Mouse (Mus musculus) urinary bladder, postnatal 0 days (tissue): ENCODE results near the gene Gm17655. TPM values are rescaled to one million over a fixed set of nuclear protein-coding genes. Genes with fewer than 3 reads are reported as not detected.

Experiments
- polyA plus RNA-seq: library from polyadenylated mRNA; unstranded; fragments of >200 nt; fragmentation: Nextera tagmentation; extraction: Ambion mirVana; gene quantifications from 2 replicates; pipeline ENCODE4 v1.2.1, GENCODE M21; 2015

Gene Gm17655
- 1.7 and 2.1 TPM in 2 replicates for polyA plus RNA-seq

GRCm38 (mm10) chr5:110072413-110072812 lies at the start of gene Gm17655:
Gm17655 (minus strand) TSS chr5:110072513.

GRCm38 (mm10) chr5:110109991-110110441 lies 37.7 kb upstream of the Gm17655 start, which contains the start of gene Zfp605:
Zfp605 (plus strand) TSS chr5:110110092.

GRCm38 (mm10) chr5:110107581-110108304 lies 35.4 kb upstream of the Gm17655 start, which contains the start of gene Gtpbp6:
Gtpbp6 (minus strand) TSS chr5:110108197.

GRCm38 (mm10) chr5:110099656-110100580 lies 27.6 kb upstream of the Gm17655 start, which contains the start of gene Plcxd1:
Plcxd1 (plus strand) TSS chr5:110099969.

GRCm38 (mm10) chr5:110094030-110094846 lies 21.9 kb upstream of the Gm17655 start, which contains the start of gene Gm35315:
Gm35315 (minus strand) TSS chr5:110094420.

Other genes starting within 250 kb of the Gm17655 start
- gene Gm15446, start 149.1 kb downstream of the Gm17655 start, polyA plus RNA-seq = 0.74 and 0.76 TPM in 2 replicates
- gene Zfp932, start 76.0 kb downstream of the Gm17655 start, polyA plus RNA-seq = 18.0 and 21.6 TPM in 2 replicates
- 0.37 and 0.43 TPM in 2 replicates for gene Gm35315, start 21.9 kb upstream of the Gm17655 start, polyA plus RNA-seq
- 0.47 and 0.60 TPM in 2 replicates for gene Plcxd1, start 27.5 kb upstream of the Gm17655 start, polyA plus RNA-seq
- gene Gtpbp6, start 35.7 kb upstream of the Gm17655 start, polyA plus RNA-seq = 18.6 and 20.5 TPM in 2 replicates
- gene Zfp605, start 37.6 kb upstream of the Gm17655 start, polyA plus RNA-seq = 2.1 and 2.5 TPM in 2 replicates
- 22.5 and 24.8 TPM in 2 replicates for gene Chfr, start 63.3 kb upstream of the Gm17655 start, polyA plus RNA-seq
- gene Golga3, start 104.2 kb upstream of the Gm17655 start, polyA plus RNA-seq = 13.4 and 16.5 TPM in 2 replicates
- gene Ankle2, start 158.5 kb upstream of the Gm17655 start, polyA plus RNA-seq = 15.9 and 16.1 TPM in 2 replicates
- gene Pgam5, start 197.4 kb upstream of the Gm17655 start, polyA plus RNA-seq = 30.4 and 30.5 TPM in 2 replicates
- 5.1 and 6.1 TPM in 2 replicates for gene Pxmp2, start 213.7 kb upstream of the Gm17655 start, polyA plus RNA-seq
- gene Pole, start 213.8 kb upstream of the Gm17655 start, polyA plus RNA-seq = 3.8 and 6.3 TPM in 2 replicates